Mouse (Mus musculus) CH12.LX (cell line): Measurements from ENCODE around the gene Rad1. TPM values are rescaled to one million over a fixed set of nuclear protein-coding genes. Genes with fewer than 3 reads are reported as not detected.

Experiments used
- DNase-seq: peaks from one replicate; pipeline ENCODE4 v3.0.0-alpha.2; 2013; ENCODE audit errors: extremely low read depth
- H3K27ac ChIP-seq: 2 replicates; pipeline ENCODE4 v1.5.1; 2012; ENCODE audit warnings: low read depth, mild to moderate bottlenecking, control low read depth, moderate library complexity; ENCODE audit not compliant: insufficient read depth
- H3K27me3 ChIP-seq: replicated peaks from 2 replicates; pipeline ENCODE3; 2012; ENCODE audit warnings: inconsistent platforms
- H3K36me3 ChIP-seq, 2 experiments: replicated peaks in 1 of 2; 2 replicates each; pipeline versions ENCODE3 to v1.6.1; 2012; ENCODE audit warnings: inconsistent platforms in 1 of 2, low read length in 1 of 2, mild to moderate bottlenecking in 1 of 2, mixed read lengths in 1 of 2, moderate library complexity in 1 of 2; ENCODE audit not compliant: control insufficient read depth in 1 of 2, insufficient read depth in 1 of 2
- H3K4me1 ChIP-seq, 2 experiments: 2 replicates each; pipeline ENCODE4 v1.6.1; 2012; ENCODE audit warnings: inconsistent platforms in 1 of 2, moderate library complexity in 1 of 2; ENCODE audit not compliant: insufficient read depth in 2 of 2, control insufficient read depth in 1 of 2
- H3K4me2 ChIP-seq: 2 replicates; pipeline ENCODE4 v1.6.1; 2012; ENCODE audit warnings: low read depth, mild to moderate bottlenecking, control low read depth; ENCODE audit not compliant: poor library complexity, insufficient read depth, severe bottlenecking
- H3K4me3 ChIP-seq, 3 experiments: fragments of 150-350 bp in 1 of 3; sonication (generic) in 1 of 3; replicated peaks in 1 of 3; 2 replicates each; pipeline versions ENCODE3 to v1.5.1; 2011 to 2012; ENCODE audit warnings: low read depth in 2 of 3, low read length in 2 of 3, mild to moderate bottlenecking in 2 of 3, moderate library complexity in 2 of 3, control low read depth in 1 of 3, improper control_type of control experiment in 1 of 3, inconsistent platforms in 1 of 3, mixed read lengths in 1 of 3; ENCODE audit not compliant: poor library complexity in 1 of 3
- H3K79me2 ChIP-seq: replicated peaks from 2 replicates; pipeline ENCODE4 v1.6.1; 2012; ENCODE audit warnings: mild to moderate bottlenecking, moderate library complexity; ENCODE audit not compliant: control insufficient read depth, poor library complexity, insufficient read depth, severe bottlenecking; ENCODE audit errors: extremely low read depth
- H3K9ac ChIP-seq: 2 replicates; pipeline ENCODE4 v1.6.1; 2012; ENCODE audit warnings: low read depth, mild to moderate bottlenecking, control low read depth, moderate library complexity; ENCODE audit not compliant: insufficient read depth
- H3K9me3 ChIP-seq: replicated peaks from 2 replicates; pipeline ENCODE3; 2012; ENCODE audit warnings: low read length, inconsistent platforms, mixed read lengths
- BHLHE40 ChIP-seq: IDR thresholded peaks from 2 replicates; pipeline ENCODE4 v1.6.1; 2011; ENCODE audit warnings: mild to moderate bottlenecking, low read depth, low read length, improper control_type of control experiment
- CHD2 ChIP-seq: IDR thresholded peaks from 2 replicates; pipeline ENCODE4 v1.6.1; 2011; ENCODE audit warnings: low read length, improper control_type of control experiment
- CTCF ChIP-seq, 2 experiments: IDR thresholded peaks in 1 of 2; conservative IDR thresholded peaks in 1 of 2; 2 replicates each; pipeline ENCODE4 v1.5.1; 2011 to 2012; ENCODE audit warnings: low read depth in 2 of 2, low read length in 2 of 2, improper control_type of control experiment in 1 of 2, inconsistent platforms in 1 of 2, mild to moderate bottlenecking in 1 of 2, moderate library complexity in 1 of 2
- ELF1 ChIP-seq: IDR thresholded peaks from 2 replicates; pipeline ENCODE4 v1.6.1; 2014; ENCODE audit warnings: low read depth, mild to moderate bottlenecking, inconsistent platforms, low read length, improper control_type of control experiment
- HCFC1 ChIP-seq: IDR thresholded peaks from 2 replicates; pipeline ENCODE4 v1.6.1; 2012; ENCODE audit warnings: low read depth, mild to moderate bottlenecking, inconsistent platforms, low read length, improper control_type of control experiment
- JUN ChIP-seq: IDR thresholded peaks from 2 replicates; pipeline ENCODE4 v1.6.1; 2011; ENCODE audit warnings: low read depth, mild to moderate bottlenecking, low read length, improper control_type of control experiment, moderate library complexity; ENCODE audit not compliant: insufficient read depth
- MAZ ChIP-seq: IDR thresholded peaks from 2 replicates; pipeline ENCODE4 v1.6.1; 2012; ENCODE audit warnings: low read depth, mild to moderate bottlenecking, inconsistent platforms, low read length, improper control_type of control experiment, moderate library complexity
- MXI1 ChIP-seq: IDR thresholded peaks from 2 replicates; pipeline ENCODE4 v1.6.1; 2011; ENCODE audit warnings: mild to moderate bottlenecking, low read depth, low read length, improper control_type of control experiment
- SIN3A ChIP-seq: IDR thresholded peaks from 2 replicates; pipeline ENCODE4 v1.6.1; 2012; ENCODE audit warnings: low read length, improper control_type of control experiment, inconsistent platforms
- TCF12 ChIP-seq: IDR thresholded peaks from 2 replicates; pipeline ENCODE4 v1.6.1; 2014; ENCODE audit warnings: low read depth, mild to moderate bottlenecking, inconsistent platforms, low read length, improper control_type of control experiment
- USF1 ChIP-seq: IDR thresholded peaks from 2 replicates; pipeline ENCODE4 v1.6.1; 2014; ENCODE audit warnings: low read depth, mild to moderate bottlenecking, inconsistent platforms, low read length, improper control_type of control experiment
- ZKSCAN1 ChIP-seq: IDR thresholded peaks from 2 replicates; pipeline ENCODE4 v1.6.1; 2012; ENCODE audit warnings: low read depth, inconsistent platforms, low read length, improper control_type of control experiment, borderline replicate concordance
- dilution Hi-C: fragments of 300-500 bp; cut with MboI; formaldehyde crosslinking; loops from 2 replicates; pipeline ENCODE4 v1.14.3; 2020; ENCODE audit warnings: low sequenced_read_pairs; ENCODE audit not compliant: extremely low pct_unique_long_range_greater_than_20kb, extremely low pct_ligation_motif_present
- in situ Hi-C: fragments of 300-500 bp; cut with MboI; formaldehyde crosslinking; loops from 3 replicates; pipeline ENCODE4 v1.14.3; 2019; ENCODE audit warnings: low sequenced_read_pairs, low pct_ligation_motif_present, low pct_unique_long_range_greater_than_20kb, mixed read lengths
- polyA plus RNA-seq: library from polyadenylated mRNA; unstranded; fragments of >175 nt; gene quantifications from 2 replicates; pipeline ENCODE4 v1.2.1, GENCODE M21; 2012; ENCODE audit warnings: low read depth; ENCODE audit not compliant: insufficient read length
- total RNA-seq, 2 experiments: library from RNA; depleted of rRNA; stranded (reverse); fragments of 300-350 nt in 1 of 2; fragments of >200 nt in 1 of 2; gene quantifications; 2 replicates each; pipeline ENCODE4 v1.2.3; 2012 to 2014

The Rad1 gene
- total and polyA plus RNA-seq, 3 experiments = 34.0 to 92.8 (median 37.6) TPM

- dilution Hi-C loops = no loop called here
- in situ Hi-C loops = no loop called here
- no peak overlapping the region for H3K9ac ChIP-seq
- H3K79me2 ChIP-seq = no peaks in the 10 kb centered on the region
- DNase-seq = peak; percentile 14
- no peaks in the 10 kb centered on the region for H3K36me3 ChIP-seq
- no peaks in the 10 kb centered on the region for H3K27me3 ChIP-seq
- no peak overlapping the region for H3K4me2 ChIP-seq
- no peaks in the 10 kb centered on the region for H3K9me3 ChIP-seq
- TF ChIP-seq ZKSCAN1 = no peak
- TF ChIP-seq MAZ = no peak
- TF ChIP-seq HCFC1 = no peak
- no peak for TF ChIP-seq USF1
- TF ChIP-seq, all 38 proteins: peak for 0
- no peak overlapping the region for H3K27ac ChIP-seq
- H3K4me3 ChIP-seq = no peak overlapping the region
- H3K4me1 ChIP-seq = peaks cover 14 to 44% of the 10 kb centered on the region in 2 experiments; a peak in 3 of 4 replicates
These were observed 50.2 kb downstream of the Rad1 start for GRCm38 (mm10) chr15:10535969-10536368.

GRCm38 (mm10) chr15:10540271-10541088 is 54.7 kb downstream of the Rad1 start:
- no peak for DNase-seq

More at GRCm38 (mm10) chr15:10540271-10541088, 54.7 kb downstream of the Rad1 start:
- in situ Hi-C loops (no loop called here), dilution Hi-C loops (no loop called here)
- Histone ChIP-seq H3K79me2 (no peaks in the 10 kb centered on the region), H3K4me2 (no peak overlapping the region), H3K4me1 (peaks cover 14 to 44% of the 10 kb centered on the region in 2 experiments; a peak in 3 of 4 replicates), H3K9ac (no peak overlapping the region), H3K36me3 (no peaks in the 10 kb centered on the region), H3K4me3 (no peak overlapping the region), H3K27ac (no peak overlapping the region), H3K27me3 (no peaks in the 10 kb centered on the region), H3K9me3 (no peaks in the 10 kb centered on the region)
- no peak for TF ChIP-seq TCF12
- TF ChIP-seq MXI1 = no peak
- no peak for TF ChIP-seq JUN
- TF ChIP-seq BHLHE40 = no peak
- TF ChIP-seq ELF1 = no peak
- TF ChIP-seq SIN3A = no peak
- TF ChIP-seq CHD2 = no peak
- TF ChIP-seq CTCF (conservative IDR thresholded peaks at IDR 0.05 in 1 of 2, IDR thresholded peaks at IDR 0.05 in 1 of 2; ENCODE audit: low read depth in 2 of 2, low read length in 2 of 2) = no peak

Other genes with a start within 250 kb of the Rad1 start
- not detected in 2 replicates for gene Gm21973, start 160.6 kb upstream of the Rad1 start, total RNA-seq (2012; rRNA removed)
- not detected in 2 replicates for gene Gm21973, start 160.6 kb upstream of the Rad1 start, total RNA-seq (2014; rRNA removed)
- not detected in 2 replicates for gene Gm21973, start 160.6 kb upstream of the Rad1 start, polyA plus RNA-seq
- gene Agxt2, start 127.5 kb upstream of the Rad1 start, total RNA-seq (2012; rRNA removed) = not detected in 2 replicates
- 0.16 TPM in 1 of 2 replicates, not detected in the other for gene Agxt2, start 127.5 kb upstream of the Rad1 start, total RNA-seq (2014; rRNA removed)
- 0.14 TPM in 1 of 2 replicates, not detected in the other for gene Agxt2, start 127.5 kb upstream of the Rad1 start, polyA plus RNA-seq
- 21.6 and 24.4 TPM in 2 replicates for gene Dnajc21, start 15.5 kb upstream of the Rad1 start, total RNA-seq (2012; rRNA removed)
- 27.6 and 28.4 TPM in 2 replicates for gene Dnajc21, start 15.5 kb upstream of the Rad1 start, total RNA-seq (2014; rRNA removed)
- gene Dnajc21, start 15.5 kb upstream of the Rad1 start, polyA plus RNA-seq = 63.2 and 67.7 TPM in 2 replicates
- 25.3 and 36.8 TPM in 2 replicates for gene Brix1, start 71 bp upstream of the Rad1 start, total RNA-seq (2012; rRNA removed)
- 93.4 and 118 TPM in 2 replicates for gene Brix1, start 71 bp upstream of the Rad1 start, total RNA-seq (2014; rRNA removed)
- 354 and 355 TPM in 2 replicates for gene Brix1, start 71 bp upstream of the Rad1 start, polyA plus RNA-seq
- not detected in 2 replicates for gene Ttc23l, start 72.7 kb downstream of the Rad1 start, total RNA-seq (2012; rRNA removed)
- gene Ttc23l, start 72.7 kb downstream of the Rad1 start, total RNA-seq (2014; rRNA removed) = 0.15 TPM in 1 of 2 replicates, not detected in the other
- 0.16 and 0.31 TPM in 2 replicates for gene Ttc23l, start 72.7 kb downstream of the Rad1 start, polyA plus RNA-seq
- gene Rai14, start 228.6 kb downstream of the Rad1 start, total RNA-seq (2012; rRNA removed) = 7.5 and 8.9 TPM in 2 replicates
- gene Rai14, start 228.6 kb downstream of the Rad1 start, total RNA-seq (2014; rRNA removed) = 9.6 and 10.5 TPM in 2 replicates
- gene Rai14, start 228.6 kb downstream of the Rad1 start, polyA plus RNA-seq = 14.1 and 14.9 TPM in 2 replicates